Mouse (Mus musculus) erythroid progenitor cell, adult 5-6 weeks (primary cell): ENCODE data around the gene Ppp1r9a. TPM values are rescaled to one million over a fixed set of nuclear protein-coding genes. Genes with fewer than 3 reads are reported as not detected.

ENCODE experiments used
- ATAC-seq: replicated peaks from 2 replicates; pipeline ENCODE4 v1.8.0; 2016; ENCODE audit warnings: moderate number of reproducible peaks, mild to moderate bottlenecking, moderate TSS enrichment, inconsistent platforms; ENCODE audit not compliant: poor library complexity, low FRiP score, severe bottlenecking
- total RNA-seq, 2 experiments: library from RNA; stranded (forward) in 1 of 2; stranded (reverse) in 1 of 2; fragments of 150-400 nt in 1 of 2; fragments of 186-747, 209-891 nt in 1 of 2; gene quantifications; 2 replicates each; pipeline versions ENCODE4 v1.2.3 to v1.2.4; 2015 to 2017; ENCODE audit warnings: low replicate concordance in 2 of 2

The Ppp1r9a gene
- total RNA-seq, 2 experiments from 2014 or later, result 0.30 to 0.42 TPM

DNA sequence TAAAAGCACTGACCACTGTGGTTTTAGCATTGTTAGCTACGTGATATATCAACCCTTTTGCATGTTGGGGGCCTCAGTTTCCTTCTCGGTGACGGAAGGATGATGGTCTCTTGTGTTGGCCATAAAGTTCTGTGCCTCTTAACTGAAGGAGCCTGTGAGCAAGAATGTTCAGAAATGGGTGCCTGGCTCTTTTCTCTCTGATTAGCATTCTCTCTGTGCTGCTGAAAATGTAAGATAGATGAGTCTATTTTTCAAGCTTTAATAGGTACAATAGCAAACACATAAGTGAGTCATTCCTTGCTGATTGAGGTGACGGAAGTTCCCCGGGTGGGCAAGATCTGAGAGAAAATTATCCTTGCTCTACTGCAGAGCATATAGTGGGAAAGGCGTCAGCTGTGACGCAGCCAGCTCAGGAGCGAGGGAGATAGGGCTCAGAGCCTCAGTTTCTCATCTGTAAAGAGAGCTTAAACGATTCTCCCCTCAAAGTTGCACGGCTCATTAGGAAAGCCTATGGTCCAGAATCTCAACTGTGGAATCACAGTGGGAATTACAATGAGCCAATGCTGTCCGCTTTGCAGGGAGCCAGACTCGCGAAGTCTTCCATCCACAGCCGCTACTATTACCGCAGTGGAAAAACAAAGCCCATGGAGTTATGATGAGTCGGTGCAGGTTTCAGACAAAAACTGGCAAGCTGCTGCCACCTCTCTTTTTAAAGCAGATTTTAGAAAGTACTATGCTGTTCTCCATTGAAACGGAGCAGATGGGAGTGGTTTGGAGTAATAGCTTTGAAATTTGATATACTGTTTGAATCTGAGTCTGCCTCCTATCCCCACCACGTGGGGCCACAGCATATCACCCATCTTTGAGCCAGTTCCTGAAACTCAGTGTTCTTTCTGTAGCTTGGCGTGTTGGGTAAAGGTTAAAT lies 275.5 kb downstream of the Ppp1r9a start:
- no peak for ATAC-seq

DNA sequence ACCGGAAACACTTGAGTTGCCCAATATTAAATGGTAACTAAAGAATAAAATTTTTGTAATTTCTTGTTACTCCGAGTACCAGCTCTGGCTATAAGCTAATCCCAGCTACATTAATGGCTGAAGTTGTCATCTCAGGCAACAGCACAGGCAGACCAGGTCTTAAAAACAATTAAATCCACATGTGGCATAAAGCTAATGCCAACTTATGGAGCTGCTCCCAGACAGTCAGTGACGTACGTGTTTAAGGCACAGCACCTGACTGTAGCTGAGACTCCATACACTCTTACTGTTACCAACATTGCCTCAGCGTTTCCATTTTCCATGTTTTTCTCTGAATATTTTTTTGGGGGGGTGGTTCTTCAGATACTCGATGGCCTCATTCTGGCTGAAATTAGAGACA lies 276.5 kb downstream of the Ppp1r9a start:
- no peak for ATAC-seq

DNA sequence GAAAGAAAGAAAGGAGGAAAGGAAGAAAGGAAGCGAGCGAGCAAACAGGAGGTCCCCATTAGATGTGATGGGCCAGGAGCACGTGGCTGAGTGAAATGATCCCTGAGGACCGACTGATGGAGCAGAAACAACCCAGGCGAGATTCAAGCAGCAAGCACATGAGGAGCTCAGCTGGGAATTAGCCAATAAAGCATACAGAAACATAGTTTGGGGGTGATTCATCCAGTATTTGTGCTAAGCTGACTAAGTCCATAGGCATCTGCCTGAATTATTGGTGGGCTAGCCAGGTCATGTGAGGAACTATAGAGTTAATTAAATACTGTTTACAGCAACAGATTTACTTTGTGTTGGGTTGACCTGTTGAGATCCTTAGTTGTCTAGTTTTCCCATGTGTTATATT lies 277.9 kb downstream of the Ppp1r9a start:
- ATAC-seq, result no peak

DNA sequence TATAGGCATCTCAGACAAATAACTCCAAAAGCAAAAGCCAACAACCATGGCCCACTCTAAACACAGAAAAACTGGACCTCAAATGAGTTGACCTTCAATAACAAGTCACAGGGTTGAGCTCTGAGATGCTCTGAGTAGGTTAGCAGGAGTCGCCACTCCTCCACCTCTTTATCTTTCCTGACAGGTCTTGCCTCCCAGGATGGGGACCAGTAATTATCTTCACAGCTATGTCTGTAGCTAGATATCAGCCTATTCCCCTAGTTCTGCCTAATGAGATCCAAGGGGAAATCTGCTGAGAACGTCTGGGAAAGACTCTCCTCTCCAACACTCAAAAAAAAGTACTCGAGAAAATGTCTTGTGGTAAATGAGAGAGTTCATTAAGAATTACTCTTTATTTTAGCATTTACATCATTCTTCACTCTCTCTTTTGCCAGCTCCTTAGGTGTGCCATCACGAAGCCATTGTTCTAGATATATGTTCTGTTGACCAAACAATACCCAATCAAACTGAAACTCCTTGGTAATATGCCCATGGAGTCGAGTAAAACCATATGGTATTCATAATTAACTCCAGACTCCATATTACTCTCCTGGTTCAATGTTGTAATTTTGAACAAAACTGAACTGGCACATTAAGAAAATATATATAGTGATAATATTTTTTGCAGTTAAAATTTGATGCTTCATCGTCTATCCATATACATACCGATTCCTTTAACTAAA lies 283.7 kb downstream of the Ppp1r9a start:
- ATAC-seq, result peak; percentile 96

DNA sequence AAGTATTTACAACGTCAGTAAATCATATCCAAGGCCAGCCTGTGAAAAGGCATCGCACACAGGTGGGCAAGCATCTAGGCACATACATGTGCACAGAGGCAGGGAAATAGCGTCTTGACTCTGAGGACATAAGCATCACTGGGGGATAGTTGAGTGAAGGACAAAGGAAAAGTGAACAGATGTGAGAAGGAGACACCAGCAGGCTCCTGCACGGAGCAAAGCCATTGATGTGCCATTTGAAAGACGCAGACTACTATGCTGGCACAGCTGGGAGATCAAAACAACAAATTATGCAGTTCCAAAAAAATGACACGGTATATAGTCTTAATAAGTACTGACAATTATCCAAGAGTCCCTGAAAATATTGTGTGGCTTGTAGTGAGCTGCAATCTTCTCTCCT lies 284.9 kb downstream of the Ppp1r9a start:
- ATAC-seq, result no peak

DNA sequence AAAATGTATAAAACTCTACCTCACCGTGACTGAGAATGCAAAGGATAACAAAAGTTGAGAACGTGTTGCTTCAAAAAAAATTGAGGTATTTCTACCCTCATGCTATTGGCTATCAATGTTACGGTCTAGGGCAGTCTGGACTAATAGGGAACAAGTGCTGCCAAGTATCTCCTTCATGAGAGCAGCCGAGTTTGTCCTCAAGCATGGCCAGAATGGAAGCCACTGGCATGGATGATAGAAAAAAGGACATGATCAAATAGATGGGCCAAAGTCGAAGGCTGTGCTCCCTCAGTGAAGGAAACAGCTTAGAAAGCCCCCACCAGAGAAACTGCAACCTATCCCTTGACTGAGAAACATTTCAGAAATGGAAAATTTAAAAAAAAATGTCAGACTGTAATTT lies 285.3 kb downstream of the Ppp1r9a start:
- no peak for ATAC-seq

DNA sequence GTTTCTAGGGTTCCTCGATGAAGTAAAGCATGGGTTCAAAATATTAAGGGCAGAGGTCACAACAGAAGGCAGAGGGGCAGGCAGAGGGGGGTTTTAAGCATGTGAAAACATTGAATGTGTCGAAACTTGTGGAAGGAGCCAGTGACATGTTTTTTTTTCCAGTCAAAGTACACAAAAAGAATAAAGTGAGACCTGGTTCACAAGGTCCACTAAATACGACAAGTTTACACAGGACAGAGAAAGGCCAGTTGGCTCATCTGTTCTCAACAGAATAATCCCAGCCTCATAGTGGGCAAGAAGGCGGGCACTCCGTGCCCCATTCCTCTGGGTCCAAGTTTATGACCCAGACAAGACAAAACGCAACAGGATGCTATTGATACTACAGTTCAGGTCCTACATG lies 286.2 kb downstream of the Ppp1r9a start:
- no peak for ATAC-seq

DNA sequence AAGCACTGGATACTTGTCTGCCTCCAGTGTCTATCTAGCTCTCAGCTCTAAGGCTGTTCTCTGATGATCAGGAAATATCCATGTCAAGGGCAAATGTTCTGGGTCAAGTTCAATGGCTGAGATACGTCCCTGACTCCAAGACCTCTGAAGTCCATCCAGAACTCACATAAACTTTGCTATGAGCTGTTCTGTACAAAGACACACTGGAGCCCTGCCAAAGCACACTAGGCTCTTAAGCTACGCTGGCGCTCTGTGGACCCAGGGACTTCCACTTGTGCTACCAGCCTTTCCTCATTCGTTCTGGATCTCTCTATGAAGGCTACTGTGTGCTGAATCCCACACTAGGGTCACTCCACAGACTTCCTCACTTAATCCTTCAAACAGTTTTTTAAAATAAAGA lies 286.8 kb downstream of the Ppp1r9a start:
- ATAC-seq, result no peak

DNA sequence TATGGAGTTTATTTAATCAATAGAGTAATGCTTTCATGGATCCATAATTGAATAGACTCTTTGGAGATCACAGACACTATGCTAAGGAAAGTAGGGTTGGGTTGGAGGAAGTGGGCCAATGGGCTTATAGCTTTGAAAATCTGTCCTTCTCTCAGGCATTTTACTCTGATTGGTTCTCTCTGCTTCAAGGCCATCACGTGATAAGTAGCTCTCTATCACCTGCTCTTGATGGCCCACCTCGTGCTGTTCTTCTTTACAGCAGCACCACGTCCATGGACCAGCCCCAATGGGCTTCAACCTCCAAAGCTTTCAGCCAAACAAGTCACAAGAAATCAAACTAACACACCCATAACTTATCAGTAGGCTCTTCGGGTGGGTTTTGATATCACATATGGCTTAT lies 288.0 kb downstream of the Ppp1r9a start:
- ATAC-seq, result no peak

DNA sequence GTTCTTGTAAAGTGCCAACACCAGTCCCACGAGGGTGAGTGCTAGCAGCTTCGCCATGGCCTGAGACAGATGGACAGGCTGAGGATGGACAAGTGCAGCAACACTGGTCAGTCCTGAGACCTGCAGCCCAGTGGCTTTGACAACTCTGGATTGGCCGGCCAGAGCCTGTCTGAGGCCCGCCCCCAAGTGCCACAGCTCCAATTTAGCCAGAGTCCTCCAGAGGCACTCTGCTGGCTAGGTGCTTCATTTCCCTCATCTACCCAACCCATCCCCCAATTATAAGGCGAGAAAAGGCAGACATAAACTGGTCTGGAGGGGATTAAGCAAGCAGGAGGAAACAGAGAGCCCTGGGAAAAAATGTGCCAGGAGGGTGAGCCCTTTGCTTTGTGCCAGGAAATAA lies 291.0 kb downstream of the Ppp1r9a start, which contains the start of gene Pon1:
Pon1 (minus strand) TSS at position 254 of the 400 bp plus-strand sequence.
- no peak for ATAC-seq

DNA sequence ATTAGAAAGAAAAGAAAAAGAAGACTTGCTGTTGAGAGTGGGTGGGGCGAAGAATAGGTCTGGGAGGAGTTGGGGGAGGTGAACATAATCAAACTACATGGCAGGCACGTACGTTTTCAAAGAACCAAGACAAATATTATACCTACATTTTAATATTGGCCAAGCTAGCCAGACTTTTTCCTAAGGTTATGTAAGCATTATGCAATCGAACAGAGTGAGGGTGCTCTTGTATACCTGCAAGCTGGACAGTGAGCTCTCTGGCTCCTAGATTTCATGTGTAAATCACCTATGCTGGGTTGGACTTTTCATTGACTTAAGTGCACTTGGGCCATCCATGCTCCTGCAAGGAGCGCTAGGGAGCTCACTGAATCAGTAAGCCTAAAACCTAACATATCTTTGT lies 295.9 kb downstream of the Ppp1r9a start:
- ATAC-seq, result no peak

DNA sequence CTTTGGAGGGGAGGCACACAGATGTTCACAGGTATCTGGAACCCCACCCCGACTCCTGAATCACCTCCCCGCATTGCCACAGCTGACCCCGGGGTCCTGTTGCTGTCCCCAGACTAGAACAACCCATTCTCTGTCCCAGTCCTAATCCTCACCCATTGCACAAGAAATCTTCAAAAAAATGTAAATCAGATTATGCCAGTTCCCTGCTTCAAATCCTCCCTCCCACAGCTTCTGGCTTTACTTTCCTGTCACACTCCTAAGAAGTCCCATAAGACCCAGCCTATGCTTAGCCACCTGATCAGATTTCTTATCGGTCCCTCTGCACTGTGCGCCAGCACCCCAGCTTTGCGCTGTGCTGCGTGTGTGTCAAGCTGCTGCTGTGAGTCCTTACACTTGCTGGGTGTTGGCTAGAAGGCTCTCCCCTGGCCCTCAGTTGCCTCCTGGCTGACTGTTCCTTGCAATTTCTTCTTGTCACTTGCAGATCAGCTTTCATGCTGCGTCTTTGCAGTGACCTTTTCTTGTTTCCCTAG lies 296.7 kb downstream of the Ppp1r9a start:
- ATAC-seq, result no peak

DNA sequence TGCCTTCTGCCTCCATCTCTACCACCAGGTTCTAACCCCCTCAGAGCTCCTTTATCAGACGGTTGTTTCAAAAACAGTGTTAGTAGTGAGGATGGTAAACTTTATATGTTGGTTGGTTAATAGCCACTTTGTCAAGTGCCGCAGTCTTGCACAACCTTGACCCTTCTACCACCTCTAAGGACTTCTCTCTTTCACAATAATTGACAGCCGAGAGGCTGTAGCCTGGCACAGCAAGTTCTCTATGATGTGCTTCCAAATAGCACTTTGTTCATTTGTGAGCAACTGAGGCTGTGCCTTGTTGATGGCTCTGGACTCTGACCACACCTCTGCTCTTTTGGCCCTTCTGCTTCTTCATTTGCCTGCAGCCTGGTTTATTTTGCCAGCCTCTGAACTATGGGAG lies 297.2 kb downstream of the Ppp1r9a start:
- ATAC-seq, result no peak

DNA sequence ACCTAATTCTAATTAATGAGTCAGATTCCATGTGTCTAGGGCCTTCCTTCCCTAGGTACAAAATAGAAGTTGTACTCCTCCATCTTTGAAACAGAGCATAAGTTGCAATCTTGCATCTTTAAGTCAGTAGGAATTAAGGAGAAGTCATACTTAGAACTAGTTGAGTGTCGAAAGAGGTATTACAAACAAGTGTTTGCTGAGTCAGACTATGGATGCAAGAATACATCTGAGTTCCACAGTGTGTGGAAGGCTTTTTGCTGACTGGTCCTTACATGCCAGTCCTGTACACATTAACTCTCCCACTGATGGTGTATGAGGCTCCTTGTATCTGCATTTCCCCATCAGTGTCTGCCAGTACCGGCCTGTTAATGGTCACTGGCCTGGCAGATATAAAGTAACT lies 305.1 kb downstream of the Ppp1r9a start:
- ATAC-seq, result 0 out of 2 replicates have a peak, but pooled peaks have one; percentile 19

Other genes starting within 250 kb of the Ppp1r9a start
- gene Sgce, start 155.7 kb upstream of the Ppp1r9a start, total RNA-seq (2015; ENCODE audit: low replicate concordance), result 3.4 TPM in 1 of 2 replicates, not detected in the other
- 0.64 TPM in 1 of 2 replicates, not detected in the other for gene Sgce, start 155.7 kb upstream of the Ppp1r9a start, total RNA-seq (2017; ENCODE audit: low replicate concordance)
- gene Peg10, start 155.6 kb upstream of the Ppp1r9a start, total RNA-seq (2015; ENCODE audit: low replicate concordance), result not detected in 2 replicates
- gene Peg10, start 155.6 kb upstream of the Ppp1r9a start, total RNA-seq (2017; ENCODE audit: low replicate concordance), result 0.13 TPM in 1 of 2 replicates, not detected in the other